ENCODE assay signal across 16 mouse cellular contexts in genomic region chr8:60951271-60951670, GRCm38 (mm10). TPM values are rescaled to one million over a fixed set of nuclear protein-coding genes. Genes with fewer than 3 reads are reported as not detected.
A peak's percentile ranks its signal among the peaks of the same experiment; 100 is the strongest.
DNase-seq lines count a peak whose midpoint lies in the region; ATAC-seq and TF ChIP-seq lines count a peak whose summit lies in the region.
"Had no signal": no experiment of that assay in that cellular context is flagged by ENCODE, and none has a peak within 500 bp of the region (broad histone marks: within the 10 kb centered on the region; RNA-seq: fewer than 3 reads in every experiment).

No protein-coding gene starts in this region.

- H3K36me3 ChIP-seq in hindbrain, embryonic 13.5 days = no peaks in the 10 kb centered on the region
- no peaks in the 10 kb centered on the region for H3K36me3 ChIP-seq in hindbrain, embryonic 12.5 days
- no peaks in the 10 kb centered on the region for H3K36me3 ChIP-seq in testis, adult 2 months (ENCODE audit: control insufficient read depth, insufficient read depth, low read length)
- H3K36me3 ChIP-seq: embryonic facial prominence, embryonic 10.5 days; forebrain, embryonic 12.5 days; heart, embryonic 15.5 days; limb, embryonic 10.5 days had no signal

- no peak for DNase-seq in testis, postnatal 10 days (ENCODE audit: low spot score)
- peak; percentile 30 to 52 for DNase-seq in cerebellum, postnatal 14 days
- DNase-seq in embryo, embryonic 9.5 days (ENCODE audit: extremely low spot score) = no peak
- DNase-seq in lung, postnatal 14 days = no peak
- DNase-seq: gastrocnemius, postnatal 10 days; kidney, postnatal 10 days; lung, postnatal 10 days; thymus, postnatal 36 days had no signal

- H3K4me2 ChIP-seq in hindbrain, embryonic 13.5 days = peak overlapping the region; percentile 17; the same call in 1 of the 2 replicates
- H3K4me2 ChIP-seq in hindbrain, embryonic 12.5 days (replicated peaks) = no peak overlapping the region
- H3K4me2 ChIP-seq: forebrain, embryonic 12.5 days; heart, embryonic 15.5 days had no signal

- no peaks in the 10 kb centered on the region for H3K9me3 ChIP-seq in hindbrain, embryonic 13.5 days
- H3K9me3 ChIP-seq in hindbrain, embryonic 12.5 days (replicated peaks) = no peaks in the 10 kb centered on the region
- H3K9me3 ChIP-seq: embryonic facial prominence, embryonic 10.5 days; forebrain, embryonic 12.5 days; heart, embryonic 15.5 days; limb, embryonic 10.5 days had no signal

- no peak for TF ChIP-seq CTCF in testis, adult 2 months (IDR thresholded peaks at IDR 0.05; ENCODE audit: control insufficient read depth, insufficient read depth, insufficient replicate concordance, low read depth, low read length)

- no peak for TF ChIP-seq POLR2A in testis, adult 2 months (IDR thresholded peaks at IDR 0.05; ENCODE audit: control insufficient read depth, low read depth, low read length)

- no peak for ATAC-seq in hindbrain, embryonic 13.5 days (ENCODE audit: low FRiP score)
- no peak for ATAC-seq in hindbrain, embryonic 12.5 days (ENCODE audit: low FRiP score)
- ATAC-seq: CD4-positive, CD25-positive, alpha-beta regulatory T cell, adult 4 months had no signal

- no peak overlapping the region for H3K27ac ChIP-seq in hindbrain, embryonic 13.5 days
- no peak overlapping the region for H3K27ac ChIP-seq in hindbrain, embryonic 12.5 days
- H3K27ac ChIP-seq in testis, adult 2 months (ENCODE audit: control insufficient read depth, insufficient read depth, low read depth, low read length) = no peak overlapping the region
- H3K27ac ChIP-seq: embryonic facial prominence, embryonic 10.5 days; forebrain, embryonic 12.5 days; heart, embryonic 15.5 days; limb, embryonic 10.5 days had no signal

- no peaks in the 10 kb centered on the region for H3K27me3 ChIP-seq in hindbrain, embryonic 13.5 days
- no peaks in the 10 kb centered on the region for H3K27me3 ChIP-seq in hindbrain, embryonic 12.5 days
- H3K27me3 ChIP-seq in testis, adult 2 months (ENCODE audit: control insufficient read depth, insufficient read depth, low read length) = no peaks in the 10 kb centered on the region
- H3K27me3 ChIP-seq: forebrain, embryonic 12.5 days; heart, embryonic 15.5 days had no signal

- WGBS in hindbrain, embryonic 13.5 days = 76% methylated on average over 4 of the region's 4 CpGs
- 84% methylated on average over 4 of the region's 4 CpGs for WGBS in hindbrain, embryonic 12.5 days

- no peak overlapping the region for H3K9ac ChIP-seq in hindbrain, embryonic 13.5 days
- no peak overlapping the region for H3K9ac ChIP-seq in hindbrain, embryonic 12.5 days
- H3K9ac ChIP-seq: forebrain, embryonic 12.5 days; heart, embryonic 15.5 days had no signal

- H3K4me1 ChIP-seq in hindbrain, embryonic 13.5 days (replicated peaks) = peaks cover 13% of the 10 kb centered on the region
- H3K4me1 ChIP-seq in hindbrain, embryonic 12.5 days = peaks cover 3% of the 10 kb centered on the region; the same call in 1 of the 2 replicates
- no peaks in the 10 kb centered on the region; the same call in 1 of the 2 replicates for H3K4me1 ChIP-seq in testis, adult 2 months (ENCODE audit: control insufficient read depth, insufficient read depth, low read length)

- no peak overlapping the region for H3K4me3 ChIP-seq in hindbrain, embryonic 13.5 days
- H3K4me3 ChIP-seq in hindbrain, embryonic 12.5 days = no peak overlapping the region
- H3K4me3 ChIP-seq in testis, adult 2 months (ENCODE audit: control insufficient read depth, low read depth, low read length) = peak overlapping the region; percentile 74
- H3K4me3 ChIP-seq: embryonic facial prominence, embryonic 10.5 days; forebrain, embryonic 12.5 days; heart, embryonic 15.5 days; limb, embryonic 10.5 days had no signal

RNA-seq across cellular contexts. Expression of gene Clcn3, which starts 31.8 kb away (rescaled TPM):
- polyA plus RNA-seq in hindbrain, embryonic 13.5 days (2015; fragmentation: Nextera tagmentation; extraction: Ambion mirVana) = 59.7 and 60.9 TPM in 2 replicates
- polyA plus RNA-seq in hindbrain, embryonic 12.5 days (2016; fragmentation: Nextera tagmentation; extraction: Ambion mirVana) = 46.3 and 47.1 TPM in 2 replicates
- polyA plus RNA-seq in testis, adult 2 months (2012; rRNA removed) = 13.2 and 15.6 TPM in 2 replicates

RNA-seq across cellular contexts. Expression of gene Nek1, which starts 41.7 kb away (rescaled TPM):
- 27.4 and 27.7 TPM in 2 replicates for polyA plus RNA-seq in hindbrain, embryonic 13.5 days (2015; fragmentation: Nextera tagmentation; extraction: Ambion mirVana)
- 23.2 and 24.6 TPM in 2 replicates for polyA plus RNA-seq in hindbrain, embryonic 12.5 days (2016; fragmentation: Nextera tagmentation; extraction: Ambion mirVana)
- 11.0 and 12.9 TPM in 2 replicates for polyA plus RNA-seq in testis, adult 2 months (2012; rRNA removed)

Comparison
In these comparisons a context has a peak if more than half of its experiments do, and no peak if none do; other contexts are left out.
1. DNase-seq: peak in cerebellum, postnatal 14 days (2 of 2); none in testis, postnatal 10 days (single experiment), embryo, embryonic 9.5 days (single experiment) and lung, postnatal 14 days (single experiment).